ENCODE assay signal across 8 mouse cellular contexts in genomic region chr16:4789311-4789768, GRCm38 (mm10). TPM values are rescaled to one million over a fixed set of nuclear protein-coding genes. Genes with fewer than 3 reads are reported as not detected.
DNase-seq lines count a peak whose midpoint lies in the region; ATAC-seq and TF ChIP-seq lines count a peak whose summit lies in the region.

No protein-coding gene starts in this region.

- WGBS in lung, postnatal 0 days = under 1% methylated on average over 28 of the region's 29 CpGs
- under 1% methylated on average over 19 of the region's 29 CpGs for whole genome bisulfite sequencing in embryonic facial prominence, embryonic 14.5 days
- WGBS in hindbrain, postnatal 0 days = 0% methylated on average over 29 of the region's 29 CpGs
- WGBS in midbrain, embryonic 13.5 days = 0% methylated on average over 29 of the region's 29 CpGs

- peak overlapping the region; percentile 83 for H3K4me3 ChIP-seq in lung, postnatal 0 days (ENCODE audit: low read depth, low read length)
- peak overlapping the region; percentile 64 for H3K4me3 ChIP-seq in embryonic facial prominence, embryonic 14.5 days (ENCODE audit: low read depth, low read length)
- H3K4me3 ChIP-seq in hindbrain, postnatal 0 days (ENCODE audit: low read length) = peak overlapping the region; percentile 79
- peak overlapping the region; percentile 60 for H3K4me3 ChIP-seq in midbrain, embryonic 13.5 days (replicated peaks)

- no peak for TF ChIP-seq EP300 in lung, postnatal 0 days (IDR thresholded peaks at IDR 0.05)

- H3K27me3 ChIP-seq in lung, postnatal 0 days (replicated peaks; ENCODE audit: insufficient read depth, low read length) = no peaks in the 10 kb centered on the region
- H3K27me3 ChIP-seq in embryonic facial prominence, embryonic 14.5 days (replicated peaks; ENCODE audit: control insufficient read depth, insufficient read depth, low read length) = no peaks in the 10 kb centered on the region
- H3K27me3 ChIP-seq in hindbrain, postnatal 0 days (ENCODE audit: insufficient read depth, low read length) = no peaks in the 10 kb centered on the region
- no peaks in the 10 kb centered on the region for H3K27me3 ChIP-seq in midbrain, embryonic 13.5 days

- ATAC-seq in lung, postnatal 0 days = peak; percentile 40
- peak; percentile 53 for ATAC-seq in embryonic facial prominence, embryonic 14.5 days (ENCODE audit: low read depth)
- ATAC-seq in hindbrain, postnatal 0 days = peak; percentile 72
- peak; percentile 77 for ATAC-seq in midbrain, embryonic 13.5 days

- peak; percentile 70 for DNase-seq in adrenal gland, postnatal 10 days
- no peak for DNase-seq in adrenal gland, postnatal 4 days (ENCODE audit: low spot score in 2 of 2)
- DNase-seq in lung, postnatal 0 days (ENCODE audit: low spot score) = peak; percentile 33
- no peak for DNase-seq in lung, postnatal 36 days
- peak; percentile 31 for DNase-seq in embryonic facial prominence, embryonic 14.5 days (ENCODE audit: low spot score)
- peak; percentile 42 for DNase-seq in hindbrain, postnatal 0 days (ENCODE audit: low spot score)
- no peak for DNase-seq in T-cell, adult 2 months (ENCODE audit: low spot score)

- peak overlapping the region; percentile 91 for H3K4me2 ChIP-seq in lung, postnatal 0 days (replicated peaks; ENCODE audit: low read depth, low read length)
- H3K4me2 ChIP-seq in embryonic facial prominence, embryonic 14.5 days (ENCODE audit: low read depth, low read length) = peak overlapping the region; percentile 88
- peak overlapping the region; percentile 89 for H3K4me2 ChIP-seq in hindbrain, postnatal 0 days (ENCODE audit: low read depth, low read length)
- H3K4me2 ChIP-seq in midbrain, embryonic 13.5 days (replicated peaks) = peak overlapping the region; percentile 91

- H3K4me1 ChIP-seq in lung, postnatal 0 days (ENCODE audit: insufficient read depth, low read depth, low read length) = peaks cover 7% of the 10 kb centered on the region; the same call in 1 of the 2 replicates
- peaks cover 16% of the 10 kb centered on the region for H3K4me1 ChIP-seq in embryonic facial prominence, embryonic 14.5 days (ENCODE audit: control insufficient read depth, insufficient read depth, low read length)
- H3K4me1 ChIP-seq in hindbrain, postnatal 0 days (ENCODE audit: insufficient read depth, low read length) = peaks cover 27% of the 10 kb centered on the region
- H3K4me1 ChIP-seq in midbrain, embryonic 13.5 days (replicated peaks) = peaks cover 45% of the 10 kb centered on the region

- H3K9ac ChIP-seq in lung, postnatal 0 days (replicated peaks; ENCODE audit: low read depth) = peak overlapping the region; percentile 82
- peak overlapping the region; percentile 85 for H3K9ac ChIP-seq in embryonic facial prominence, embryonic 14.5 days (ENCODE audit: low read depth, low read length)
- H3K9ac ChIP-seq in hindbrain, postnatal 0 days (replicated peaks; ENCODE audit: low read length) = peak overlapping the region; percentile 92
- peak overlapping the region; percentile 89 for H3K9ac ChIP-seq in midbrain, embryonic 13.5 days (replicated peaks)

- no peak for TF ChIP-seq CTCF in lung, postnatal 0 days (IDR thresholded peaks at IDR 0.05)
- no peak for TF ChIP-seq CTCF in hindbrain, postnatal 0 days (IDR thresholded peaks at IDR 0.05; ENCODE audit: low read depth)

- H3K9me3 ChIP-seq in lung, postnatal 0 days (ENCODE audit: low read length) = no peaks in the 10 kb centered on the region
- H3K9me3 ChIP-seq in embryonic facial prominence, embryonic 14.5 days (ENCODE audit: control insufficient read depth, low read length) = no peaks in the 10 kb centered on the region
- H3K9me3 ChIP-seq in hindbrain, postnatal 0 days (ENCODE audit: low read length) = no peaks in the 10 kb centered on the region
- no peaks in the 10 kb centered on the region for H3K9me3 ChIP-seq in midbrain, embryonic 13.5 days

- H3K27ac ChIP-seq in lung, postnatal 0 days (ENCODE audit: low read length) = peak overlapping the region; percentile 93
- peak overlapping the region; percentile 96 for H3K27ac ChIP-seq in embryonic facial prominence, embryonic 14.5 days (replicated peaks; ENCODE audit: low read depth, low read length)
- peak overlapping the region; percentile 97 for H3K27ac ChIP-seq in hindbrain, postnatal 0 days
- H3K27ac ChIP-seq in midbrain, embryonic 13.5 days = peak overlapping the region; percentile 98

- H3K36me3 ChIP-seq in lung, postnatal 0 days (ENCODE audit: insufficient read depth, low read length) = no peaks in the 10 kb centered on the region
- H3K36me3 ChIP-seq in embryonic facial prominence, embryonic 14.5 days (ENCODE audit: control insufficient read depth, insufficient read depth, low read length) = peaks cover 4% of the 10 kb centered on the region; the same call in 1 of the 2 replicates
- no peaks in the 10 kb centered on the region for H3K36me3 ChIP-seq in hindbrain, postnatal 0 days (ENCODE audit: insufficient read depth, low read length)
- 0 out of 2 replicates have a peak, but pooled peaks cover 3% of the 10 kb centered on the region for H3K36me3 ChIP-seq in midbrain, embryonic 13.5 days

RNA-seq across cellular contexts. Expression of gene Cdip1, which starts 0.8 kb away (rescaled TPM):
- 100 to 1,000 TPM; 126 to 148 TPM for total RNA-seq in adrenal gland, postnatal 10 days (2021)
- 100 to 1,000 TPM; 144 to 161 TPM for total RNA-seq in adrenal gland, postnatal 4 days (2021)
- polyA plus RNA-seq in lung, postnatal 0 days (2015; fragmentation: Nextera tagmentation; extraction: Ambion mirVana) = 57.5 and 68.2 TPM in 2 replicates
- 86.7 and 91.2 TPM in 2 replicates for polyA plus RNA-seq in embryonic facial prominence, embryonic 14.5 days (2014; fragmentation: Nextera tagmentation; extraction: Ambion mirVana)
- 147 and 148 TPM in 2 replicates for total RNA-seq in hindbrain, postnatal 0 days (2014; rRNA removed)
- 133 and 135 TPM in 2 replicates for polyA plus RNA-seq in hindbrain, postnatal 0 days (2015; fragmentation: Nextera tagmentation; extraction: Ambion mirVana)
- polyA plus RNA-seq in midbrain, embryonic 13.5 days (2015; fragmentation: Nextera tagmentation; extraction: Ambion mirVana) = 108 and 109 TPM in 2 replicates

RNA-seq across cellular contexts. Expression of gene 4930562C15Rik, which starts 45.9 kb away (rescaled TPM):
- total RNA-seq in adrenal gland, postnatal 10 days (2021) = not detected
- total RNA-seq in adrenal gland, postnatal 4 days (2021) = under 1 TPM in 1 of 2 experiments, not detected in 1; 0.11 TPM
- 2.2 and 2.4 TPM in 2 replicates for polyA plus RNA-seq in lung, postnatal 0 days (2015; fragmentation: Nextera tagmentation; extraction: Ambion mirVana)
- polyA plus RNA-seq in embryonic facial prominence, embryonic 14.5 days (2014; fragmentation: Nextera tagmentation; extraction: Ambion mirVana) = 0.33 and 0.39 TPM in 2 replicates
- 0.47 TPM in 1 of 2 replicates, not detected in the other for total RNA-seq in hindbrain, postnatal 0 days (2014; rRNA removed)
- 0.29 and 0.31 TPM in 2 replicates for polyA plus RNA-seq in hindbrain, postnatal 0 days (2015; fragmentation: Nextera tagmentation; extraction: Ambion mirVana)
- 0.40 and 0.50 TPM in 2 replicates for polyA plus RNA-seq in midbrain, embryonic 13.5 days (2015; fragmentation: Nextera tagmentation; extraction: Ambion mirVana)

Comparison
In these comparisons a context has a peak if more than half of its experiments do, and no peak if none do; other contexts are left out.
1. DNase-seq: peak in adrenal gland, postnatal 10 days (single experiment), lung, postnatal 0 days (single experiment), embryonic facial prominence, embryonic 14.5 days (single experiment) and hindbrain, postnatal 0 days (single experiment); none in adrenal gland, postnatal 4 days (0 of 2), lung, postnatal 36 days (single experiment) and T-cell, adult 2 months (single experiment).
2. Peak in every context shown above with its lines, with median percentiles within 50 percentile points of each other: ATAC-seq, H3K27ac ChIP-seq, H3K4me2 ChIP-seq, H3K4me3 ChIP-seq and H3K9ac ChIP-seq.